Mouse (Mus musculus) thymus, postnatal 25 days (tissue): ENCODE data around the gene Brms1l.

Source experiments
- DNase-seq: peaks from one replicate; pipeline ENCODE4 v3.0.0; 2022

The Brms1l gene

DNA sequence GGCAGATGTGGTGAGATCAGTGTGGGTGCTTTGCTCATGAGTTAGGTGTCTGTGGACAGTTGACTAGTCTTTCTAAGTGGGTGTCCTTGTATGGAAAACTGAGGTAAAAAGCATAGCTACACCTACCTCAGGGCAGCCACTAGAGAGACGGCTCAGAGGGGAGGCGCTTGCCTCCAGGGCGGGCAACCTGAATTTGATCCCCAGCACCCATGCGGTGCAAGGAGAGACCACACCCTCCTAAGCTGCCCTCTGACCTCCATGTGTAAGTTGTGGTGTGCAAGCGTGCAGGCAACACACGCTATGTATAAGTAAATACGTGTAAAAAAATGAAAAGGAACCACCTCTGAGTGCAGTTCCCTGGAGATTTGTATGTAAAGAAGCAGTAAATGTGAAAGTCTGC, 24.5 kb downstream of the Brms1l start:
- no peak for DNase-seq

DNA sequence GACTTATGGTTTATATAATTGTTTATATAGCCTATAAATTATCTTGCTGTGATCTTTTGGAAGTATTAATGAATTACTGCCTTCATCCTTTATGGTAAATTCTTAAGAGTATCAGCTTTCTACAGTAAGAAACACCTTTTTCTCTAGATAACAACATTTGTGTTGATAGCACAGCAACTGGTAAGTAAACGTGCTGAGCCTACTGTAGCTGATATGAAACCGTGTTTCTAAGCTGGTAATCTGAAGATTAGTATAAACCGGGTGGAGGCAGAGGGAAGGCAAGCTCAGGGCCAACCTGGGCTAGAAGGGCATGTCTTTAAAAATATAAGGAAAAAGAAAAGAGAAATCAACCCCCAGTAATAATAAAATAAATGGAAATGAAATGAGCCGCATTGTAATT, 31.6 kb downstream of the Brms1l start:
- DNase-seq, result no peak

DNA sequence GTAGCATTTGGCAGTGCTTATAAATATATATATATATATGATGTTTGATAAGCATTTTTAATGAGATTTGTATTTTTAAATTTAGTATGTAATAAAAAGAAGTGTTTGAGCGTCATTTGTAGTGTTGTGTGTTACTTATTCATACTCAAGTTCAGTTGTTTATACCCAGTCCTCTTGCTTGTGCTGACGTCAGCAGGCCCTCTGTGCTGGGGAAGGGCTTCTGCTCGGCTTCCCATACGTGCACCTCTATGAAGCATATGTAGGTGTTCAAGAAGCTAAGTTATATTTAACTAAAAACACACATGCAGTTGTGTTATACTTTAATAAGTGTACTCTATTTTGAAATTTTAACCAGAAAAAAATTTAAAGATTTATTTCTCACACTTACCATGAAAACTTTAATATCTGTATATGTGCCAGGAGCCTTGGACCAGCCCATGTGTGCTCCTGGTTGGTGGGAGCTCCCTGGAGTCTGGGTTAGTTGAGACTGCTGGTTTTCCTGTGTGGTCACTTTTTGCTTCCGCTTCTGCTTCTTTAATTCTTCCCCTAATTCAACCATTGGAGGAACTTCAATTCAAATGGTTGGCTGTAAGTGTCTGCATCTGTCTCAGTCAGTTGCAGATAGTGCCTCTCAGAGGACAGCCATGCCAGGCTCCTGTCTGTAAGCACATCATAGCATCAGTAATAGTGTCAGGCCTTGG, 33.6 kb downstream of the Brms1l start:
- DNase-seq, result no peak

DNA sequence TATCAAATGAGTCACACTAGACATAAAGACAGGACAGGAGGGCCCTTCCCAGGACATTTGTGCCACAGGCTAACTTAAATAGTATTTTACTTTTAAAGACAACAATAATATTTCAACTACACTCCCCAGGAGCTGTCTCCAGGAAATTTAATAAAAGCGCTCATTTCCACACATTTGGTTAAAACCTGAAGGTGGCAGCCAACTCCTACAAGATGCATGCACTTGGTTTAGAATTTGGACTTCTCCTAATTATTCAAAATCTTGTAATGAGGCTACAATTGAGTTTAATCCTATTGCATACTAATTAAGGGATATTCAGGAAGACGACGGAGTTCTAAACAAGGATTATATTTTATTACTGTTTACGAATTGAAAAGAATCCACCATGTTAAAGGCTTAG, 49.3 kb downstream of the Brms1l start:
- no peak for DNase-seq

DNA sequence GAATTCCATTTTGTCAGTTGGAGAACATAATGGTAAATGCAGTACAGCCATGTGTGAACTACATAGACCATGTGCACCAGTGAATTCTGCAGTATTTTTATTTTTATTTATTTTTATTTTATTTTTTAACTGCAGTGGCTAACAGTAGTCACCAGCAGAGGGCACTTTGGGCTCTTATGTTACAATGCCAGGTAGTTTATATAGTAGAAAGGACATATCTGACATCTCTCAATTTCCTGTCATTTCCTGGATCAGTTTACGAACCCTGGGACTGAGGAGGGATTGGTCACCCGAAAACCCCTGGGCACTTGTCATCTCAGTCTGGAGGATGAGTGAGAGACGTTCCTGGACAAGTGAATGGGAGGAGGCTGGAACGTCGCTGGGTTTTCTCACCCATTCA, 52.4 kb downstream of the Brms1l start:
- no peak for DNase-seq

DNA sequence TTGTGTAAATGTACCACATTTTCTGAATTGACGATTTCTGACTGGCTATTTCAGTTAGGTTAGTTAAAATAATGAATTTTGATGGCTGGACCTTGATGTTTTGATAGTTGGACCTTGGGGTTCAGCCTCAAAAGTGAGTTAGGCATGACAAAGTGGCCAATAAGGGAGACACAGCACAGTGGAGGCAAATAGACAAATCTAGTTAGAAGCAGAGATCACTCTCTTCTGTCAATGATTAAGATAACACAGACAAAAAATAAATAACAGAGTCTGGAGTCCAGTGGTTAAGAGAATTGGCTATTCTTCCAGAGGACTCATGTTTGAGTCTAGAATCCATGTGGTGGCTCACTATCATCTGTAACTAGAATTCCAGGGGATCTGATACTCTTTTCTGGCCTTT, 68.7 kb downstream of the Brms1l start:
- DNase-seq, result no peak

DNA sequence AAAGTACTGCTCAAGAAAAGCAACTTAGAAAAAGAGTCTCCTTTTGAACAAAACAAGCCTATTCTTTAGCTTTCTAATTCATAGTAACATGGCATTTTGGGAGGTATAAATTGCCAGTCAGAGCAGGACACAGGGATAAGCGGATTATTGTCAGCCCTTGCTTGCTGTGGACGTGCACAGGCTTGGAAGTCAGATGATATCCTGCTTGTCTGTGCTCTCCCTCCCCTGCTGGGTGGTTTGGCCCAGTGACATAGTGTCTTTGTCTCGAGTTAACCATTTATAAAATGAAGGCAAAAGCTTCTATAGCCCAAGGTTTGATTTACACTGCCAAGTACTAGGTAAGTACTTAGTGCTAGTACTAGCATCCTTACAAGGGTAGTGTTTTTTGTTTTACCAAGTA, 76.0 kb downstream of the Brms1l start:
- no peak for DNase-seq

DNA sequence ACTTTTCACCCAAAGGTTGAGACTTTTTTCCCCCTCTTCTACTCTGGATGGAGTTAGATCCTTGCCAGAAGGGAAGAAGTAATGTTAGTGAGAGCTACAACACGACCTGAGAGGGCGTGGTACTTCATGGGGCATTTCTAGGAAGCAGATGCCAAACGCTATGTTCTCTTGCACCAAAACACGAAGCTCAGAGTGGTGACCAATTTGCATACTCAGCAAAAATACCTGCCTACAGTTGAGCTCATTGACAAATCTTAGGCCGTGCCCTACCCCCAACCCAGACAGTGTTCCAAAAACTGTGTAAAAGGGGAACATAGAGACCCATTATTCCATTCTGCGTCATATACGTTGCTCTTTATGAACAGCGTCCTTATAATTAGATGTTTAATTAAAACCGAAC, 77.1 kb downstream of the Brms1l start:
- no peak for DNase-seq

DNA sequence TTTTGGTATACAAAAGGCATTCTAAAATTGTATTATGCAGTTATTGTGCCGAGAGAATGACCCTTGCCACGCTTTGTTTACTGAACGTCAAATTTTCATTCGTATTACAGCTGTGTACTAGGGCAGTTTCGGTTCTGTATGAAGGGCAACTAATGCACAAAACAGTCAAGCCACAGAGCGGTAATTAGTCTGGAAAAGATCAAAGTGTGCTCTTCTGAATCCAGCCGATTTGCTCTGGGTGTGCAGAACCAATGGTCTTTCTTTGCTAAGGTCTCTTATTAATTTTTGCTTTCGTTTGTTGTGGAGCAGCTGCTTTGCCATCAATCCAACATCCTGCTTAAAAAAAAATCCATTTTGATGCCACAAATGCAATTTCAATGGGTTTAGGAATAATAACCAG, 80.1 kb downstream of the Brms1l start:
- no peak for DNase-seq

DNA sequence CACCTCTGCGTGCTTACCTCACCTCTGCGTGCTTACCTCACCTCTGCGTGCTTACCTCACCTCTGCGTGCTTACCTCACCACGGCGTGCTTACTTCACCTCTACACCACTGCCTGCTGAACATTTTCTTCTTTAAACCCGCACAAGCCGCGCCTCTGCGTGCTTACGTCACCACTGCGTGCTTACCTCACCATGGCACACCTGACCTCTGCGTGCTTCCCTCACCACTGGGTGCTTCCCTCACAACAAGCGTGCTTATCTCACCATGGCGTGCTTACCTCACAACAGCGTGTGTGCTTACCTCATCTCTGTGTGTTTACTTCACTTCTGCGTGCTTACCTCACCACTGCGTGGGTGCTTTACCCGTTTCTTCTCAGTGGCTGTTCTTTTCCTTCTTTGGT, 80.9 kb downstream of the Brms1l start:
- no peak for DNase-seq
